Mouse (Mus musculus) embryonic stem cell, embryonic (primary cell): ENCODE results near the gene Pola2.

Experiments
- CTCF ChIA-PET, 4 experiments: fragments of 300-600 bp in 2 of 4; fragments of 350-600 bp in 2 of 4; sonication (Branson Sonifier 250); formaldehyde crosslinking; loops; one replicate each; lab custom pipeline; 2022; ENCODE audit warnings: inconsistent platforms in 2 of 4; lab: Charles Lee
- POLR2A ChIA-PET, 4 experiments: fragments of 300-600 bp in 2 of 4; fragments of 350-600 bp in 2 of 4; sonication (Branson Sonifier 250); formaldehyde crosslinking; loops; one replicate each; lab custom pipeline; 2022; ENCODE audit warnings: antibody characterized with exemption in 4 of 4, inconsistent platforms in 1 of 4; lab: Charles Lee

Gene Pola2

GRCm38 (mm10) chr19:5988027-5988814, 24.2 kb upstream of the Pola2 start:
- ChIA-PET CTCF (interaction anchor here in 2 of 4 experiments (0.8 to 1.9 kb wide), 8 partner anchors 10 to 131 kb away, joined by 3 to 8 read pairs (median 4); partner anchors contain the start of genes Pola2 (in 1 of the 2) and Sac3d1 (in 1 of the 2)), POLR2A (interaction anchor here in 3 of 4 experiments (0.6 to 5.6 kb wide), 31 partner anchors 10 to 262 kb away, joined by 3 to 20 read pairs (median 4); partner anchors contain the start of genes Capn1 (in 3 of the 3), Cdca5 (in 2 of the 3), Zfpl1 (in 2 of the 3) and Ehbp1l1 (in 1 of the 3))

GRCm38 (mm10) chr19:5986043-5986442, 22.0 kb upstream of the Pola2 start, which contains the start of gene Slc22a20:
Gene Slc22a20 (minus strand): TSS chr19:5986143.
- POLR2A ChIA-PET: interaction anchor here in 3 of 4 experiments (0.5 to 2.1 kb wide), 7 partner anchors 25 to 432 kb away, joined by 3 to 6 read pairs (median 3); partner anchors contain the start of genes Capn1 (in 1 of the 3) and Sac3d1 (in 1 of the 3)
- CTCF ChIA-PET: interaction anchor here in 1 of 4 experiments (0.5 to 1.3 kb wide), 2 partner anchors 32 to 168 kb away, joined by 3 read pairs; no protein-coding TSS in a partner anchor

- POLR2A ChIA-PET: interaction anchor here in 2 of 4 experiments (0.6 to 1.2 kb wide), 3 partner anchors 17 to 38 kb away, joined by 3 to 5 read pairs (median 3); partner anchors contain the start of gene Pola2 (in 1 of the 2)
- CTCF ChIA-PET: interaction anchor here in 1 of 4 experiments (1.3 kb wide), 1 partner anchor 35 kb away, joined by 3 read pairs; the partner anchor contains the start of gene Capn1
Measured at GRCm38 (mm10) chr19:5980477-5980876, 16.5 kb upstream of the Pola2 start.

- POLR2A ChIA-PET: interaction anchor here in 1 of 4 experiments (1.1 to 2.6 kb wide), 4 partner anchors 10 to 215 kb away, joined by 3 to 11 read pairs (median 3); partner anchors contain the start of gene Capn1
- CTCF ChIA-PET: no interaction called here
Measured at GRCm38 (mm10) chr19:5977717-5978116, 13.7 kb upstream of the Pola2 start.

GRCm38 (mm10) chr19:5975676-5976075, 11.7 kb upstream of the Pola2 start:
- ChIA-PET CTCF (interaction anchor here in 1 of 4 experiments (1.0 kb wide), 1 partner anchor 12 kb away, joined by 5 read pairs; the partner anchor contains the start of gene Pola2), POLR2A (interaction anchor here in 3 of 4 experiments (0.5 to 2.6 kb wide), 7 partner anchors 8 to 1059 kb away, joined by 3 to 13 read pairs (median 4); partner anchors contain the start of genes Arl2 (in 1 of the 3) and Pola2 (in 1 of the 3))

- CTCF ChIA-PET: interaction anchor here in 1 of 4 experiments (1.0 kb wide), 1 partner anchor 11 kb away, joined by 5 read pairs; the partner anchor contains the start of gene Pola2
- POLR2A ChIA-PET: interaction anchor here in 2 of 4 experiments (1.3 to 2.6 kb wide), 6 partner anchors 8 to 167 kb away, joined by 3 to 11 read pairs (median 4); partner anchors contain the start of genes Arl2 (in 1 of the 2), Capn1 (in 1 of the 2) and Pola2 (in 1 of the 2)
Measured at GRCm38 (mm10) chr19:5975112-5975511, 11.1 kb upstream of the Pola2 start.

- ChIA-PET CTCF (interaction anchor here in 3 of 4 experiments (0.7 to 5.0 kb wide), 7 partner anchors 15 to 364 kb away, joined by 3 to 58 read pairs (median 4); partner anchors contain the start of genes Capn1 (in 1 of the 3) and Snx15 (in 1 of the 3)), POLR2A (interaction anchor here in 3 of 4 experiments (0.7 to 3.0 kb wide), 24 partner anchors 9 to 174 kb away, joined by 3 to 19 read pairs (median 6); partner anchors contain the start of genes Capn1 (in 3 of the 3), Syvn1 (in 2 of the 3), Arl2 (in 1 of the 3) and Sac3d1 (in 1 of the 3))
Measured at GRCm38 (mm10) chr19:5967664-5968063, 3.7 kb upstream of the Pola2 start.

- CTCF ChIA-PET: interaction anchor here (0.6 to 5.0 kb wide), 16 partner anchors 14 to 1841 kb away, joined by 3 to 58 read pairs (median 4); partner anchors contain the start of genes Capn1 (in 2 of the 4), Aip (in 1 of the 4), Arl2 (in 1 of the 4) and Snx15 (in 1 of the 4)
Measured at GRCm38 (mm10) chr19:5966786-5967185, 2.8 kb upstream of the Pola2 start.

GRCm38 (mm10) chr19:5965910-5966309, 1.9 kb upstream of the Pola2 start:
- CTCF ChIA-PET: interaction anchor here (0.6 to 5.0 kb wide), 13 partner anchors 39 to 179 kb away, joined by 3 to 58 read pairs (median 7); partner anchors contain the start of genes Capn1 (in 2 of the 4) and Snx15 (in 1 of the 4)
- POLR2A ChIA-PET: interaction anchor here in 3 of 4 experiments (0.5 to 4.2 kb wide), 32 partner anchors 17 to 467 kb away, joined by 3 to 39 read pairs (median 5); partner anchors contain the start of genes Capn1 (in 3 of the 3), Syvn1 (in 3 of the 3), Cdca5 (in 2 of the 3) and Sac3d1 (in 2 of the 3)

More at GRCm38 (mm10) chr19:5966786-5967185, 2.8 kb upstream of the Pola2 start:
- POLR2A ChIA-PET: interaction anchor here in 3 of 4 experiments (0.6 to 4.2 kb wide), 52 partner anchors 9 to 374 kb away, joined by 3 to 39 read pairs (median 4); partner anchors contain the start of genes Capn1 (in 3 of the 3), Syvn1 (in 3 of the 3), Cdca5 (in 2 of the 3) and Sac3d1 (in 2 of the 3)

- POLR2A ChIA-PET: interaction anchor here in 3 of 4 experiments (1.0 to 4.2 kb wide), 17 partner anchors 21 to 178 kb away, joined by 3 to 39 read pairs (median 11); partner anchors contain the start of genes Cdca5 (in 2 of the 3), Syvn1 (in 2 of the 3), Tm7sf2 (in 2 of the 3) and Zfpl1 (in 2 of the 3)
- CTCF ChIA-PET: interaction anchor here (0.6 to 5.0 kb wide), 14 partner anchors 50 to 338 kb away, joined by 3 to 58 read pairs (median 9); partner anchors contain the start of genes Capn1 (in 2 of the 4) and Snx15 (in 1 of the 4)
Measured at GRCm38 (mm10) chr19:5965280-5965679, 1.3 kb upstream of the Pola2 start.

GRCm38 (mm10) chr19:5964804-5965203, 802 bp upstream of the Pola2 start:
- CTCF ChIA-PET: interaction anchor here (1.0 to 5.0 kb wide), 16 partner anchors 9 to 342 kb away, joined by 3 to 58 read pairs (median 8); partner anchors contain the start of genes Capn1 (in 3 of the 4), Cdc42bpg (in 1 of the 4) and Snx15 (in 1 of the 4)
- POLR2A ChIA-PET: interaction anchor here (0.7 to 4.2 kb wide), 52 partner anchors 10 to 476 kb away, joined by 3 to 39 read pairs (median 6); partner anchors contain the start of genes Capn1 (in 4 of the 4), Arl2 (in 2 of the 4), Batf2 (in 2 of the 4) and Cdc42ep2 (in 2 of the 4)

GRCm38 (mm10) chr19:5962651-5963050, 1.4 kb downstream of the Pola2 start:
- CTCF ChIA-PET: interaction anchor here in 1 of 4 experiments (0.5 to 0.9 kb wide), 3 partner anchors 56 to 104 kb away, joined by 3 read pairs; partner anchors contain the start of gene Znhit2
- POLR2A ChIA-PET: interaction anchor here in 3 of 4 experiments (0.7 to 2.8 kb wide), 18 partner anchors 12 to 474 kb away, joined by 3 to 24 read pairs (median 4); partner anchors contain the start of genes Cdc42ep2 (in 1 of the 3), Cdca5 (in 1 of the 3), Mus81 (in 1 of the 3) and Snx15 (in 1 of the 3)

- ChIA-PET CTCF (interaction anchor here in 3 of 4 experiments (0.6 to 3.6 kb wide), 14 partner anchors 13 to 185 kb away, joined by 3 to 32 read pairs (median 4); partner anchors contain the start of genes Cdc42ep2 (in 3 of the 3), Arl2 (in 1 of the 3) and Capn1 (in 1 of the 3)), POLR2A (interaction anchor here (0.6 to 4.1 kb wide), 9 partner anchors 14 to 171 kb away, joined by 3 to 16 read pairs (median 6); partner anchors contain the start of genes Cdc42ep2 (in 1 of the 4) and Snx15 (in 1 of the 4))
Measured at GRCm38 (mm10) chr19:5957371-5957770, 6.6 kb downstream of the Pola2 start.

GRCm38 (mm10) chr19:5956685-5957084, 7.3 kb downstream of the Pola2 start:
- CTCF ChIA-PET: interaction anchor here (0.6 to 3.6 kb wide), 26 partner anchors 11 to 378 kb away, joined by 3 to 32 read pairs (median 4); partner anchors contain the start of genes Cdc42ep2 (in 4 of the 4), Arl2 (in 1 of the 4), Capn1 (in 1 of the 4) and Cdc42bpg (in 1 of the 4)
- POLR2A ChIA-PET: interaction anchor here (0.6 to 4.4 kb wide), 27 partner anchors 11 to 171 kb away, joined by 3 to 17 read pairs (median 4); partner anchors contain the start of genes Cdc42ep2 (in 2 of the 4), Capn1 (in 1 of the 4), Snx15 (in 1 of the 4) and Tigd3 (in 1 of the 4)
